Mouse (Mus musculus) left cerebral cortex, adult 11 months (tissue): Measurements from ENCODE around the gene Myo10.

Experiments
- DNase-seq: peaks from one replicate; pipeline ENCODE4 v3.0.0; 2022; ENCODE audit warnings: low spot score

Gene Myo10

GRCm38 (mm10) chr15:25723281-25724113, 101.2 kb downstream of the Myo10 start:
- no peak for DNase-seq

DNA sequence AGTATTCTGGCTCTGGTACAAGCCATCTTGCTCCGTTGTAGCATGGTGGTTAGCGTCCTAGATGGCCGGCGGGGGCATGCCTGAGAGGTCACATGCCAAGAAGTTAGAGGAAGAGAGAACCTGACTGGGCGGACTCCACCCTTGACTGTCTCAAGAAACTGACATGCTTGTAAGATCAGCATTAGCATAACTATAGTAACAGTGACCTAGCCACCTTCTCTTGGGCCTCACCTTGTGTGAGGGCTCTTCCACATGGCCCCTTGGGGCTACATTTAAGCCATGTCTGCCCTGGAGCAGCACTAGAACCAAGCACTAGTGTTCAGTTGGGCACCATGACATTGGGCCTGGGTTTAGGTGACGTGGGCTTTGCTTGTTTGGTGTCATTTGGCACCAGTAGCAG, 102.2 kb downstream of the Myo10 start:
- no peak for DNase-seq

DNA sequence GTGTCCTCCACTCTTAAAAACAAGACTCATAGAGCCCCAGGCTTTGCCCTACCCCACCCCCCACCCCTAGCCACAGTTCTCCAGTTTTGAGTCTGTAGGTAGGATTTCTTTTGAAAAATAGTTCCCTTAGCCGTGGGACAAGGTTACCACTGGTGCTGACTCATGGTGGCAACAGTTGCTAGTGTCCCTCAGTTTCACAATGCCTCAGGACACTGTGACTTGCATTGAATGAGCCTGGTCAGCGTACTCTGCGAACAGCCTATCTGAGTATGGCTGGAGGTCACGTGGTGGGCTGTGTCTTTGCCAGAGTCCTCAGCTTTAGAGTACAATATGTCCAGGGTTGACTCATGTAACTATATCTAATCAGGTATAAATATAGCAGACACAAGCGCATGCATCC, 104.5 kb downstream of the Myo10 start:
- DNase-seq, result no peak

- no peak for DNase-seq
These were observed 106.2 kb downstream of the Myo10 start for GRCm38 (mm10) chr15:25728501-25728900.

GRCm38 (mm10) chr15:25731053-25731452, 108.7 kb downstream of the Myo10 start:
- DNase-seq, result no peak

- no peak for DNase-seq
These were observed 110.6 kb downstream of the Myo10 start for GRCm38 (mm10) chr15:25732758-25733428.

GRCm38 (mm10) chr15:25733739-25734430, 111.6 kb downstream of the Myo10 start:
- no peak for DNase-seq

- no peak for DNase-seq
These were observed 114.2 kb downstream of the Myo10 start for GRCm38 (mm10) chr15:25736531-25736930.

GRCm38 (mm10) chr15:25740271-25740670, 117.9 kb downstream of the Myo10 start:
- DNase-seq, result no peak

GRCm38 (mm10) chr15:25742196-25742595, 119.9 kb downstream of the Myo10 start:
- DNase-seq, result no peak

- DNase-seq, result no peak
These were observed 129.2 kb downstream of the Myo10 start for GRCm38 (mm10) chr15:25751510-25751909.

DNA sequence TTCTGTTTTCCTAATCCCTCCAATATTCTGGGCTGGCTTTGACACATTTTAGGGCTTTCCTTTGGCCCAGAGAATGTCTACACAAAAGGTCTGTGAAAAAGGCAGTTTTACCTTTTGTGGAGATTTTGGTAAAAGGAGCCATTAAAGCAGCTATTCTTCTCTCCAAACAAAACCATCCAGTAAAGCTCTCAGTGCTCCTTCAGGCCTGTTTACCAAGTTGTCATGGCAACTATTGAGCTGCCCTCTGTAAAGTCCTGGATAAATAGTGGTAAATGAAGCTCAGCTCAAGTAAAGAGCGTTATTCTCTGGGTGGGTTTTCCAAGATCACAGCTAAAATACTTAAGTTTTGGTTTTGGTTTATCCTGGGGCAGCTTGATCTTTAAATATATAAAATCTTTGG, 130.3 kb downstream of the Myo10 start:
- DNase-seq, result no peak

- no peak for DNase-seq
These were observed 130.7 kb downstream of the Myo10 start for GRCm38 (mm10) chr15:25753003-25753402.

GRCm38 (mm10) chr15:25753878-25754277, 131.6 kb downstream of the Myo10 start:
- DNase-seq, result no peak

DNA sequence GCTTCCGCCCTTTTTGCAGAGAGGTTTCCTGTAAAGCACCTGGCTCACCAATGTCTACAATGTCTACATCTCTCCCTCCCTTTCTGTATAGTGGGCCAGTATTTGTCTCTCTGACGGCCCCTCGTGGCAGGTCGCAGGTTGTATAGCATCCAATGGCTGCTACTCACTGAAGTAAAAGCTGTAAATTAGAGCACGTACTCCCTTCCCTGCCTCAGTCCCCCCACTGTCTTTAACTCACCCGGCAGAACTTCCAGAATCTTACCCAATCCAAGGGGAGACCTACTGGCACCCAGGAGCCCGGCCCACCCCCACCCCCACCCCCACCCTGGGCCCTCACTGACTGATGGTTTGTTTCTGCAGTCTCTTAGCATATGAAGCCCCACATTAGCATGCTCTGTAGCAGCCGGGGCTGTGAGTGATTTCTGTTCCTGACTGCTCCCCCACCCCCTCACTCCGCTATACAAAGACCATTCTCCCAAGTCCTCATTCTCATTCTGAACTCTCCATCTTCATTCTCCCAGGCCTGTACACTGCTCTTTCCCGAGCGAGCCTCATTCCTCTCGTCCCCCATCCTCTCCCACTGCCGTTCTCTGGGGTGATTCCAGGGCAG, 132.1 kb downstream of the Myo10 start:
- no peak for DNase-seq

DNA sequence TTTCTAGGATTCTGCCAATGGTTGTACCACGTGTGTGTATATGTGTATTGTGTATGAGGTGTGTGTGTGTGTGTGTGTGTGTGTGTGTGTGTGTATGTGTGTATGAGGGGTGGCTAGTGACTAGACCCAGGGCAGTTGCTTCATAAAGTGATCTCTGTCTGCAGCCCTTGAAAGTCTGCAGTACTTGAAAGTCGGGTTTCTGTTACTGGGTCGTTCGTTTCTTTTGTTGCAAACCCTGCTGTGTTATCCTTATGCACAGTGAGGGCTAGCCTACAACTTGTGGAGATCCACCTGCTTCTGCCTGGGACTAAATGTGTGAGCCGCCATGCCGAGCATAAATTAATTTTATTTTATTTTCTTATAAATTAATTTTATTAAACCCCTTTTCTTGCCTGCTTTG, 133.2 kb downstream of the Myo10 start:
- DNase-seq, result no peak

DNA sequence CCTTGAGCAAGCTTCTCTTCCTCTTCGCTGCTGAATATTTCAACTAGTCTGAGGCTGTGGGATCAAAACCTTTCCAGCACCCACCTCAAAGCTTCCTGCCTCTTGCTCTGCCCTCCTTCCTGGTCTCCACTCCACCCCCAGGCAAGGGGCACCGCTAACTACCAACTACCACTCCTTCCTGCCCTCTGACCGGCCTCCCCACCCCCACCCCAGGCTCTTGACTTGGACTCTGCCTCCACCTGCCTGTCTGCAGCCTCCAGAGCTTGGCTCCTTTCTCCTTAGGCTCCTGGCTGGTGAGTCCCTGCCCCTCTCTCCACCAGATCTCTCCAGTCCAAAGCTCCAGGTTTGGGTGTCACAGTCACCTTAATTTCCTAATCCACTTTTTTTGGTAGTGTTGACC, 133.7 kb downstream of the Myo10 start:
- DNase-seq, result no peak

GRCm38 (mm10) chr15:25758037-25758436, 135.7 kb downstream of the Myo10 start:
- no peak for DNase-seq

GRCm38 (mm10) chr15:25758500-25759086, 136.3 kb downstream of the Myo10 start:
- DNase-seq, result no peak

- no peak for DNase-seq
These were observed 138.0 kb downstream of the Myo10 start for GRCm38 (mm10) chr15:25760304-25760703.

DNA sequence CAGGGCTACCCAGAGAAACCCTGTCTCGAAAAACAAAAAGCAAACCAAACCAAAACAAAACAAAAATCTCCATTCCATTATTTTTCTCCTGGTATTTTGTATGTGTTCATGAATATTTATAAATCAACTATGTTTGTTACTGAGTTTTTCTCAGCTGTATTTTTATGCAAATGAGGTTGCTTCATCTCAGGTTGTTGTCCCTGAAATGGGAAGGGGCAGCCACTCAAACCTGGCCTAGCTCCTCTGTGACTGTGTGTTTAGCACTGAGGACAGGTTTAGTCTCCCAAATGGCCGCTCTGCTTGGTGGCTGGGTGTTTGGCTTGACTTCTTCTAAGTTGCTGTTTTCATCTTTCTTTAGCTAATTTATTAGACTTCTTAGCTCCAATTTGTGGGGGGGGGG, 138.7 kb downstream of the Myo10 start:
- DNase-seq, result no peak

DNA sequence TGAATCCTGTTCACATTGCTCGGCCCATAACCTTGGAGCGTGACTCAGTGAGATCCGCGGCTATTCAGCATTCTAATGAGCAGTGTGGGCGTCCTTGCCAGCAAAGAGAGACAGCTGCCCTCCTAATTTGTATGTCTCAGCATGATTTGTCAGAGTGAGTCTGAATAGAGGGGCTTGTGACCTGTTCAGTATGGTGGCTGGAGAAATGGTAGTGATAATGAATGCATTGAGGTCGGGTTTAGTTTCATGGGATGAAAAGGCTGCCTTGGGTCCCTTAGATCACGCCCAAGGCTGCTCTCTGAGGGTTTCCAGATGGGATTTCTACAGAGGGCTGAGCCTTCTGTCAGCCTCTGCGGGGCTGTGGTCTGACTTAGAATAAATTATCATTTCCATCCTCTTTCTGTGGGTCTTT, 139.5 kb downstream of the Myo10 start:
- no peak for DNase-seq
